Mouse (Mus musculus) G1E (cell line): Measurements from ENCODE around the gene Gm1043. TPM values are rescaled to one million over a fixed set of nuclear protein-coding genes. Genes with fewer than 3 reads are reported as not detected.

ENCODE experiments used
- ATAC-seq: 2 replicates; pipeline ENCODE4 v1.8.0; 2016; ENCODE audit warnings: mild to moderate bottlenecking; ENCODE audit not compliant: insufficient number of reproducible peaks, poor library complexity, low FRiP score, severe bottlenecking; ENCODE audit errors: extremely low read depth
- DNase-seq: peaks from one replicate; pipeline ENCODE4 v3.0.0; 2012; ENCODE audit warnings: low spot score
- H3K27me3 ChIP-seq: 2 replicates; pipeline ENCODE4 v1.6.1; 2012; ENCODE audit warnings: mild to moderate bottlenecking, low read length, inconsistent platforms; ENCODE audit not compliant: insufficient read depth
- H3K36me3 ChIP-seq: replicated peaks from 2 replicates; pipeline ENCODE3; 2012; ENCODE audit warnings: mild to moderate bottlenecking, inconsistent platforms
- H3K4me1 ChIP-seq: 2 replicates; pipeline ENCODE4 v1.6.1; 2012; ENCODE audit warnings: low read depth, low read length, inconsistent platforms, mixed read lengths; ENCODE audit not compliant: insufficient read depth
- H3K4me3 ChIP-seq: 2 replicates; pipeline ENCODE4 v1.5.1; 2012; ENCODE audit warnings: low read depth, mild to moderate bottlenecking, inconsistent platforms, low read length, moderate library complexity, mixed read lengths
- H3K9me3 ChIP-seq: replicated peaks from 2 replicates; pipeline ENCODE4 v1.6.1; 2012; ENCODE audit warnings: inconsistent platforms
- CTCF ChIP-seq: IDR thresholded peaks from 2 replicates; pipeline ENCODE4 v1.5.1; 2012; ENCODE audit warnings: low read depth, low read length, inconsistent platforms, mixed read lengths
- GATA1 ChIP-seq: IDR thresholded peaks from 2 replicates; pipeline ENCODE4 v1.6.1; 2012; ENCODE audit warnings: borderline replicate concordance, low read length, inconsistent platforms, mixed read lengths
- GATA2 ChIP-seq: IDR thresholded peaks from 2 replicates; pipeline ENCODE4 v1.6.1; 2012; ENCODE audit warnings: low read depth, low read length, inconsistent platforms, borderline replicate concordance
- POLR2AphosphoS5 ChIP-seq: IDR thresholded peaks from 2 replicates; pipeline ENCODE4 v1.6.1; 2012; ENCODE audit warnings: low read depth, low read length, inconsistent platforms; ENCODE audit not compliant: insufficient replicate concordance
- TAL1 ChIP-seq: conservative IDR thresholded peaks from 2 replicates; pipeline ENCODE4 v1.6.1; 2012; ENCODE audit warnings: low read depth, low read length, inconsistent platforms, mixed read lengths
- polyA plus RNA-seq: library from polyadenylated mRNA; stranded (reverse); fragments of >175 nt; gene quantifications from 2 replicates; pipeline ENCODE4 v1.2.3, GENCODE M21; 2012
- total RNA-seq, 2 experiments: library from RNA; stranded (forward) in 1 of 2; stranded (reverse) in 1 of 2; fragments of 200-1000 nt in 1 of 2; fragments of >200 nt in 1 of 2; fragmentation: Nextera tagmentation in 1 of 2; gene quantifications; 2 replicates each; pipeline ENCODE4 v1.2.3; 2014 to 2017

Gm1043 gene
- total and polyA plus RNA-seq, 3 experiments: 0.38 TPM; not detected in 2

DNA sequence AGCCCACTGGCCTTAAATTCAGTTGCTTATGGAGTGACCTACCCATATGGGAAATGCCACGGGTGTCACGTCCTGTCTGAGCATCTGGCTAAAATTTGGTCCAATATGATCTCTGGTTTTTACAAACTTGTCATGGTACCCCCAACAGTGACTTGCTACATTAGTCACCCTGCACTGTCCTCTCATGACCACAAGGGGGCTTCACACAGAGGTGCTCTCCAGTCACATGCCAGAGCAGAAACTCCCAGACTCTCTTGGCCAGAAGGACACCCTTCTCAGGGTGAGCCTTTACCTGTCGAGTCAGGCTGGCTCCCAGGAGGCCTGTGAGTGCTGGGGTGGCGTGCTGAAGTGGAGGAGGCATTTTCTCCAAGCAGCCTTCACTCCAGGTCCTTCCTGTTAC is 33.1 kb downstream of the Gm1043 start:
- DNase-seq: no peak
- Histone ChIP-seq H3K4me1 (no peaks in the 10 kb centered on the region), H3K4me3 (no peak overlapping the region), H3K36me3 (no peaks in the 10 kb centered on the region), H3K9me3 (peaks cover 65% of the 10 kb centered on the region), H3K27me3 (no peaks in the 10 kb centered on the region)
- no peak for ATAC-seq
- no peak for TF ChIP-seq POLR2AphosphoS5
- no peak for TF ChIP-seq TAL1
- no peak for TF ChIP-seq GATA1
- TF ChIP-seq CTCF: 0 out of 2 replicates have a peak, but pooled peaks have one; percentile 14
- no peak for TF ChIP-seq GATA2

DNA sequence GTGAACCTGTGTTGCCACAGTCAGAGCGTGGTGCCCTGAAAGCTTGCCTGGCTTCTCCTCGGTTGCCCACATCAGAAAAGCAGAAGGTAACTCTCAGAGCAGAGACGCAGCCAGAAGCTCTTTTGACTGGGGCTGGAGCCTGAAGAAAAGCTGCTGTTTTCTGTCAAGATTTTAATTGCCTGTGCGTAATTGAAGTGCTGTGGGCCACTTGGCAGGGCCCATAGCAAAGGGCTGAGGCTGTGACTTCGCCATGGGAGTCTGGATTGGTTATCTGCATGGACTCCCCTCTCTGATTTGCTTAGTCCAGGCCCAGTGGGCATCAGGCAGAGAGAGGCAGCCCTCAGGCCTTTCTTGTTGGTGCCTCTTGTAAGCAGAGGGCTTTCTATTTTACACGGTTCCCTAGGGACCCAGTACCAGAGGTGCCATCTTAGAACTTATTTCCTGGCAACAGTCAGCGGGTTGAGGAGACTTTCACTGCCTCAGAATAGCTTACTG is 36.1 kb downstream of the Gm1043 start:
- no peaks in the 10 kb centered on the region for H3K27me3 ChIP-seq
- ATAC-seq (no peak), DNase-seq (no peak)
- H3K4me3 ChIP-seq: no peak overlapping the region
- H3K4me1 ChIP-seq: no peaks in the 10 kb centered on the region
- TF ChIP-seq GATA2 (no peak), TAL1 (no peak)
- peaks cover 56% of the 10 kb centered on the region for H3K9me3 ChIP-seq
- no peaks in the 10 kb centered on the region for H3K36me3 ChIP-seq

DNA sequence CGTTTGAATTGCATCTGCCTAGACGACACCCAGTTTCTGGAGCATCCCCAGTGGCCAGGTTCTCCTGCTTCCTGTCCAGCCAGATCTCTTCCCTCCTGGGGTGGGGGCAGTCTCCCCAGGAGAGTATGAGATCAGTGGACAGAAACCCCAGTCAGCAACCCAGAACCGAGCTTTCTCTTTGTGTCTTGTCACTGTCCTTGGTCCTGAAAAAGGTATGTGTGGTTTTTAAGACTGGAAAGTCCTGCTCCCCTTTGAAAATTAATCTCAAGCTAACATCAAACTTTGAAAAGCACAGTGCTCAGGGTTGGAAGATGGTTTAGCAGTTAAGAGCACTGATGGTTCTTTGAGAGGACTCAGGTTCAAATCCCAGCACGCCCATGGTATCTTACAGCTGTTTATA is 46.7 kb downstream of the Gm1043 start:
- ATAC-seq: no peak
- H3K4me3 ChIP-seq: no peak overlapping the region
- DNase-seq: no peak
- no peaks in the 10 kb centered on the region for H3K27me3 ChIP-seq
- no peaks in the 10 kb centered on the region for H3K4me1 ChIP-seq
- H3K36me3 ChIP-seq: no peaks in the 10 kb centered on the region
- H3K9me3 ChIP-seq: peaks cover 47% of the 10 kb centered on the region
- TF ChIP-seq TAL1 (no peak), GATA2 (no peak), CTCF (no peak), GATA1 (no peak), POLR2AphosphoS5 (no peak)

DNA sequence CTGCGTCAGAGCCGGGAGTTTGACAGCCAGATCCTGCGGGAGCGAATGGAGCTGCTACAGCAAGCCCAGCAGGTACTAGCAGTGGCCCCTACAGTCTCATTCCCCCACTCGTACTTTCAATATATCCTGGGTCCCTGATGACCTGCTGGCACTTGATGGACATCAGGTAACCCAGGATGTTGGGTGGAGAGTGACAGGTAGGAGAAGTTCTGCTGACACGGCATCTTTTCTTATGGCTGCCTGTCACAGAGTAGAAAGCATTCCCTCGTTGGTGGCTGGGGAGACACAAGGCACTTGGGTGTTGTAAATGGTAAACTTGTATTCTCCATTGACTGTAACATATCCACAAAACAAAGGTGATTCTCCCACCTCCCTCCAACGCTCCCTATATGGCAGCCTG is 56.6 kb downstream of the Gm1043 start:
- no peak for ATAC-seq
- DNase-seq: no peak
- TF ChIP-seq CTCF (no peak), GATA2 (no peak)
- no peak overlapping the region for H3K4me3 ChIP-seq
- no peaks in the 10 kb centered on the region for H3K4me1 ChIP-seq
- H3K27me3 ChIP-seq: no peaks in the 10 kb centered on the region
- H3K36me3 ChIP-seq: no peaks in the 10 kb centered on the region
- peaks cover 25% of the 10 kb centered on the region for H3K9me3 ChIP-seq

DNA sequence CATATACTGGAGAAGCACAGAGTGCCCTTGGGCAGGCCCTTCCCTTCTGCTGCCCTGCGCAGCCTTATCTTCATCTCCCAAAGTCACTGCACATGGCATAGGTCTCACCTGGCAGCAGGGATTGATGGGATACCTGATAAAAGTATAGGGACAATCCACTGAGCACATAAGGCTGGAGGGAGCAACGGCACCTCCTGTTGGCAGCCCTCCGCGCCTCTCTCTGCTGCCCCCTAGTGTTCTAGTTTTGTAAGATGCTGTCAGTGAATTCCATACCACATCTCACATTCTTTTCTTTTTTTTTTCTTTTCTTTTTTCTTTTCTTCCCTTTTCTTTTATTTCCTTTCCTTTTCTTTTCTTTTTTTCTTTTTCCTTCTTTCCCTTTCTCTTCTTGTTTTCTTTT is 62.4 kb downstream of the Gm1043 start:
- DNase-seq (no peak), ATAC-seq (no peak)
- Histone ChIP-seq H3K4me3 (no peak overlapping the region), H3K9me3 (peaks cover 34% of the 10 kb centered on the region), H3K36me3 (no peaks in the 10 kb centered on the region), H3K4me1 (no peaks in the 10 kb centered on the region), H3K27me3 (no peaks in the 10 kb centered on the region)
- TF ChIP-seq CTCF (peak; percentile 41; the same call in 1 of the 2 replicates), GATA1 (no peak), GATA2 (no peak)

DNA sequence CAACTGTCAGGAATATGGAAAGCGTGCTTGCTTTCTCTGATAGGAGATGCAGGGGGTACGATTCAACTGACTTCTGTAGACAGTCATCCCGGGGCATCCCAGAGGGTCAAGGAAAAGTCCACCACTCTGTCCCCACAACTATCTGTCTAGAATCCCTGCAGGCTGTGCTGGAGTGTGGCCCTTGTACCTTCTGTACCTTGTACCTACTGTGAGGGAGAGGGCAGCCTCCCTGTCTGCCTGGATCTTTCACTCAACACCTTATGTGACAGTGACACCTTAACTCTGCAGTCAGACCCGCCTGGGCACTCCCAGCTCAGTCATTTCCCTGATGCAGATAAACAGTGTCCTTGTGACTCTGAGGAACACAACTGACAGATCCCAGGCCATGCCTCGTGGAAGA is 65.5 kb downstream of the Gm1043 start:
- DNase-seq (no peak), ATAC-seq (no peak)
- H3K36me3 ChIP-seq: no peaks in the 10 kb centered on the region
- H3K27me3 ChIP-seq: no peaks in the 10 kb centered on the region
- H3K4me1 ChIP-seq: no peaks in the 10 kb centered on the region
- no peak overlapping the region for H3K4me3 ChIP-seq
- peaks cover 44% of the 10 kb centered on the region for H3K9me3 ChIP-seq
- TF ChIP-seq GATA1 (no peak), CTCF (no peak), GATA2 (no peak), TAL1 (no peak), POLR2AphosphoS5 (no peak)

DNA sequence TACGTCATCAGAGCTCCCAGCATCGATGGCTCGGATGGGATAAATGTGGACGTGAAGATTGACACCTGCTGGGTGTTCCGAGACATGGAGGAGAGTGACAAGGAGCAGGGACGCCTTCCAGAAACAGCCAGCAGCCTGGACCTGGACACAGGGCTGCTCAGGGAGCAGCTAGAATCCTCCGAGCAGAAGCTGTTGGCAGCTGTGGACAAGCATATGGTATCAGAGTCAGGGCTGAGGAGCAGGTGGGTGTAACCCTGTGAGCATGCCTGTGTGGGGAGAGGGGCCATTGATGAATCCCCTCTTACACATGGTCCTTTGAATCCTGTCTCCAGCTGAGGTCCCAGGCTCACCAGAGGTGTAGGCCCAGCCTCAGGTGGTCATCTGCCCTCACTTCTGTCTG is 69.3 kb downstream of the Gm1043 start:
- peaks cover 49% of the 10 kb centered on the region for H3K9me3 ChIP-seq
- DNase-seq (no peak), ATAC-seq (no peak)
- peaks cover 3% of the 10 kb centered on the region; the same call in 1 of the 2 replicates for H3K27me3 ChIP-seq
- H3K4me3 ChIP-seq: no peak overlapping the region
- H3K36me3 ChIP-seq: no peaks in the 10 kb centered on the region
- no peaks in the 10 kb centered on the region for H3K4me1 ChIP-seq
- TF ChIP-seq GATA2 (no peak), TAL1 (no peak)
